Mouse (Mus musculus): Measurements from ENCODE around the gene Bcam. TPM values are rescaled to one million over a fixed set of nuclear protein-coding genes. Genes with fewer than 3 reads are reported as not detected.

Bcam gene
- total and polyA plus RNA-seq, 2 experiments, result 2.3 to 4.8 TPM

GRCm38 (mm10) chr7:19726541-19726940 is 44.3 kb downstream of the Bcam start:
- TF ChIP-seq CTCF (IDR thresholded peaks at IDR 0.05; ENCODE audit: low read depth, low read length), result no peak
- no peak for TF ChIP-seq POLR2A (IDR thresholded peaks at IDR 0.05; ENCODE audit: extremely low read depth, insufficient read depth, low read length)
- WGBS, result 89% methylated on average over 4 of the region's 4 CpGs
- peaks cover 46% of the 10 kb centered on the region for H3K36me3 ChIP-seq (ENCODE audit: control insufficient read depth, insufficient read depth, low read length)

GRCm38 (mm10) chr7:19724167-19724566 is 46.6 kb downstream of the Bcam start:
- no peak for DNase-seq (ENCODE audit: extremely low read depth, low read depth, low spot score)
- H3K79me2 ChIP-seq (ENCODE audit: control insufficient read depth, insufficient read depth, low read length), result no peaks in the 10 kb centered on the region
- TF ChIP-seq CTCF (IDR thresholded peaks at IDR 0.05; ENCODE audit: low read depth, low read length) (no peak), POLR2A (IDR thresholded peaks at IDR 0.05; ENCODE audit: extremely low read depth, insufficient read depth, low read length) (no peak)
- H3K36me3 ChIP-seq (ENCODE audit: control insufficient read depth, insufficient read depth, low read length), result peaks cover 25% of the 10 kb centered on the region; the same call in 1 of the 2 replicates
- H3K27me3 ChIP-seq (ENCODE audit: control insufficient read depth, insufficient read depth, low read length), result no peaks in the 10 kb centered on the region
- no peak overlapping the region for H3K27ac ChIP-seq (replicated peaks; ENCODE audit: insufficient read depth, low read depth, low read length)
- WGBS, result 93% methylated on average over 12 of the region's 12 CpGs
- H3K9ac ChIP-seq (ENCODE audit: low read depth, low read length), result no peak overlapping the region
- no peak overlapping the region for H3K4me3 ChIP-seq (ENCODE audit: insufficient read depth, low read depth, low read length)
- H3K4me1 ChIP-seq (ENCODE audit: control insufficient read depth, insufficient read depth, low read length), result no peaks in the 10 kb centered on the region

More at GRCm38 (mm10) chr7:19726541-19726940, 44.3 kb downstream of the Bcam start:
- H3K27me3 ChIP-seq (ENCODE audit: control insufficient read depth, insufficient read depth, low read length), result no peaks in the 10 kb centered on the region
- no peaks in the 10 kb centered on the region for H3K79me2 ChIP-seq (ENCODE audit: control insufficient read depth, insufficient read depth, low read length)
- DNase-seq (ENCODE audit: extremely low read depth, low read depth, low spot score), result no peak
- H3K4me3 ChIP-seq (ENCODE audit: insufficient read depth, low read depth, low read length), result no peak overlapping the region
- no peaks in the 10 kb centered on the region for H3K4me1 ChIP-seq (ENCODE audit: control insufficient read depth, insufficient read depth, low read length)
- H3K27ac ChIP-seq (replicated peaks; ENCODE audit: insufficient read depth, low read depth, low read length), result no peak overlapping the region
- no peak overlapping the region for H3K9ac ChIP-seq (ENCODE audit: low read depth, low read length)

- Histone ChIP-seq H3K4me1 (ENCODE audit: control insufficient read depth, insufficient read depth, low read length) (no peaks in the 10 kb centered on the region), H3K27ac (replicated peaks; ENCODE audit: insufficient read depth, low read depth, low read length) (peak overlapping the region; percentile 19), H3K9ac (ENCODE audit: low read depth, low read length) (no peak overlapping the region), H3K36me3 (ENCODE audit: control insufficient read depth, insufficient read depth, low read length) (peaks cover 16% of the 10 kb centered on the region; the same call in 1 of the 2 replicates), H3K4me3 (ENCODE audit: insufficient read depth, low read depth, low read length) (no peak overlapping the region), H3K27me3 (ENCODE audit: control insufficient read depth, insufficient read depth, low read length) (no peaks in the 10 kb centered on the region), H3K79me2 (ENCODE audit: control insufficient read depth, insufficient read depth, low read length) (no peaks in the 10 kb centered on the region)
- WGBS, result 78% methylated on average over 6 of the region's 6 CpGs
- TF ChIP-seq CTCF (IDR thresholded peaks at IDR 0.05; ENCODE audit: low read depth, low read length), result no peak
- TF ChIP-seq POLR2A (IDR thresholded peaks at IDR 0.05; ENCODE audit: extremely low read depth, insufficient read depth, low read length), result no peak
- no peak for DNase-seq (ENCODE audit: extremely low read depth, low read depth, low spot score)
Measured at GRCm38 (mm10) chr7:19722754-19723195, 48.0 kb downstream of the Bcam start.

- H3K27ac ChIP-seq (replicated peaks; ENCODE audit: insufficient read depth, low read depth, low read length), result no peak overlapping the region
- 91% methylated on average over 4 of the region's 4 CpGs for WGBS
- no peak overlapping the region for H3K4me3 ChIP-seq (ENCODE audit: insufficient read depth, low read depth, low read length)
- H3K79me2 ChIP-seq (ENCODE audit: control insufficient read depth, insufficient read depth, low read length), result 0 out of 2 replicates have a peak, but pooled peaks cover 3% of the 10 kb centered on the region
- no peak for DNase-seq (ENCODE audit: extremely low read depth, low read depth, low spot score)
- H3K9ac ChIP-seq (ENCODE audit: low read depth, low read length), result no peak overlapping the region
- peaks cover 3% of the 10 kb centered on the region; the same call in 1 of the 2 replicates for H3K4me1 ChIP-seq (ENCODE audit: control insufficient read depth, insufficient read depth, low read length)
- TF ChIP-seq POLR2A (IDR thresholded peaks at IDR 0.05; ENCODE audit: extremely low read depth, insufficient read depth, low read length) (no peak), CTCF (IDR thresholded peaks at IDR 0.05; ENCODE audit: low read depth, low read length) (no peak)
- H3K36me3 ChIP-seq (ENCODE audit: control insufficient read depth, insufficient read depth, low read length), result peaks cover 3% of the 10 kb centered on the region; the same call in 1 of the 2 replicates
- H3K27me3 ChIP-seq (ENCODE audit: control insufficient read depth, insufficient read depth, low read length), result no peaks in the 10 kb centered on the region
Measured at GRCm38 (mm10) chr7:19719200-19719599, 51.6 kb downstream of the Bcam start.

- Histone ChIP-seq H3K79me2 (ENCODE audit: control insufficient read depth, insufficient read depth, low read length) (0 out of 2 replicates have a peak, but pooled peaks cover 3% of the 10 kb centered on the region), H3K36me3 (ENCODE audit: control insufficient read depth, insufficient read depth, low read length) (peaks cover 2% of the 10 kb centered on the region; the same call in 1 of the 2 replicates), H3K4me1 (ENCODE audit: control insufficient read depth, insufficient read depth, low read length) (peaks cover 6% of the 10 kb centered on the region), H3K4me3 (ENCODE audit: insufficient read depth, low read depth, low read length) (no peak overlapping the region), H3K9ac (ENCODE audit: low read depth, low read length) (no peak overlapping the region), H3K27me3 (ENCODE audit: control insufficient read depth, insufficient read depth, low read length) (no peaks in the 10 kb centered on the region), H3K27ac (replicated peaks; ENCODE audit: insufficient read depth, low read depth, low read length) (no peak overlapping the region)
- WGBS, result 78% methylated on average over 5 of the region's 5 CpGs
- no peak for TF ChIP-seq CTCF (IDR thresholded peaks at IDR 0.05; ENCODE audit: low read depth, low read length)
- no peak for TF ChIP-seq POLR2A (IDR thresholded peaks at IDR 0.05; ENCODE audit: extremely low read depth, insufficient read depth, low read length)
- no peak for DNase-seq (ENCODE audit: extremely low read depth, low read depth, low spot score)
Measured at GRCm38 (mm10) chr7:19718297-19718952, 52.4 kb downstream of the Bcam start.

- TF ChIP-seq CTCF (IDR thresholded peaks at IDR 0.05; ENCODE audit: low read depth, low read length) (no peak), POLR2A (IDR thresholded peaks at IDR 0.05; ENCODE audit: extremely low read depth, insufficient read depth, low read length) (no peak)
- Histone ChIP-seq H3K79me2 (ENCODE audit: control insufficient read depth, insufficient read depth, low read length) (0 out of 2 replicates have a peak, but pooled peaks cover 3% of the 10 kb centered on the region), H3K36me3 (ENCODE audit: control insufficient read depth, insufficient read depth, low read length) (peaks cover 3% of the 10 kb centered on the region; the same call in 1 of the 2 replicates), H3K4me3 (ENCODE audit: insufficient read depth, low read depth, low read length) (no peak overlapping the region), H3K27me3 (ENCODE audit: control insufficient read depth, insufficient read depth, low read length) (no peaks in the 10 kb centered on the region), H3K4me1 (ENCODE audit: control insufficient read depth, insufficient read depth, low read length) (peaks cover 6% of the 10 kb centered on the region), H3K9ac (ENCODE audit: low read depth, low read length) (no peak overlapping the region), H3K27ac (replicated peaks; ENCODE audit: insufficient read depth, low read depth, low read length) (no peak overlapping the region)
- DNase-seq (ENCODE audit: extremely low read depth, low read depth, low spot score), result no peak
- WGBS, result 81% methylated on average over 4 of the region's 4 CpGs
Measured at GRCm38 (mm10) chr7:19717346-19717745, 53.5 kb downstream of the Bcam start.
